Mouse (Mus musculus) MEL (cell line): ENCODE measurements at regions not wholly inside any gene's neighbourhood (a gene's known extent, or its start where the extent isn't known, plus 50 kb on each side); places are given as distances from the start of the nearest gene placed in this dataset.

Experiments
- DNase-seq: peaks from one replicate; pipeline ENCODE4 v3.0.0; 2011; ENCODE audit warnings: low read depth, low spot score
- H3K27ac ChIP-seq: 2 replicates; pipeline ENCODE4 v1.5.1; 2012; ENCODE audit warnings: low read depth, mild to moderate bottlenecking, control low read depth, low read length, moderate library complexity; ENCODE audit not compliant: control insufficient read depth
- H3K27me3 ChIP-seq, 2 experiments: fragments of 150-350 bp in 1 of 2; sonication (generic) in 1 of 2; 2 replicates each; pipeline ENCODE4 v1.6.1; 2012; ENCODE audit warnings: low read length in 2 of 2, mild to moderate bottlenecking in 2 of 2, improper control_type of control experiment in 1 of 2, moderate library complexity in 1 of 2; ENCODE audit not compliant: insufficient read depth in 2 of 2, control insufficient read depth in 1 of 2
- H3K36me3 ChIP-seq, 2 experiments: 2 replicates each; pipeline ENCODE4 v1.6.1; 2012 to 2014; ENCODE audit warnings: low read length in 2 of 2, improper control_type of control experiment in 1 of 2, inconsistent platforms in 1 of 2, mild to moderate bottlenecking in 1 of 2; ENCODE audit not compliant: insufficient read depth in 2 of 2, control insufficient read depth in 1 of 2
- H3K4me1 ChIP-seq, 2 experiments: fragments of 150-350 bp in 1 of 2; sonication (generic) in 1 of 2; 2 replicates each; pipeline ENCODE4 v1.6.1; 2012; ENCODE audit warnings: low read length in 2 of 2, improper control_type of control experiment in 1 of 2, mild to moderate bottlenecking in 1 of 2; ENCODE audit not compliant: insufficient read depth in 2 of 2, control insufficient read depth in 1 of 2
- H3K4me3 ChIP-seq, 2 experiments: fragments of 150-350 bp in 1 of 2; sonication (generic) in 1 of 2; 2 replicates each; pipeline ENCODE4 v1.5.1; 2012; ENCODE audit warnings: low read depth in 2 of 2, low read length in 2 of 2, mild to moderate bottlenecking in 2 of 2, moderate library complexity in 2 of 2, control low read depth in 1 of 2, improper control_type of control experiment in 1 of 2; ENCODE audit not compliant: control insufficient read depth in 1 of 2, insufficient read depth in 1 of 2
- H3K79me2 ChIP-seq: 2 replicates; pipeline ENCODE4 v1.6.1; 2012; ENCODE audit warnings: mild to moderate bottlenecking, low read length, moderate library complexity; ENCODE audit not compliant: control insufficient read depth, poor library complexity, insufficient read depth
- H3K9ac ChIP-seq: 2 replicates; pipeline ENCODE4 v1.6.1; 2012; ENCODE audit warnings: low read depth, mild to moderate bottlenecking, control low read depth, low read length, moderate library complexity; ENCODE audit not compliant: control insufficient read depth, poor library complexity, severe bottlenecking
- H3K9me3 ChIP-seq: fragments of 150-350 bp; sonication (generic); replicated peaks from 2 replicates; pipeline ENCODE4 v1.6.1; 2012; ENCODE audit warnings: mild to moderate bottlenecking, low read length, improper control_type of control experiment, moderate library complexity; ENCODE audit not compliant: insufficient read depth
- BHLHE40 ChIP-seq: IDR thresholded peaks from 2 replicates; pipeline ENCODE4 v1.6.1; 2012; ENCODE audit warnings: low read depth, mild to moderate bottlenecking, inconsistent platforms, low read length, improper control_type of control experiment, borderline replicate concordance
- E2F4 ChIP-seq: IDR thresholded peaks from 2 replicates; pipeline ENCODE4 v1.6.1; 2011; ENCODE audit warnings: low read depth, low read length, improper control_type of control experiment, borderline replicate concordance
- ELF1 ChIP-seq: IDR thresholded peaks from 2 replicates; pipeline ENCODE4 v1.6.1; 2014; ENCODE audit warnings: low read depth, mild to moderate bottlenecking, inconsistent platforms, low read length, improper control_type of control experiment, moderate library complexity
- EP300 ChIP-seq, 2 experiments: IDR thresholded peaks; 2 replicates each; pipeline ENCODE4 v1.6.1; 2011; ENCODE audit warnings: improper control_type of control experiment in 2 of 2, low read length in 2 of 2, low read depth in 1 of 2, mild to moderate bottlenecking in 1 of 2
- ETS1 ChIP-seq: IDR thresholded peaks from 2 replicates; pipeline ENCODE4 v1.6.1; 2012; ENCODE audit warnings: low read depth, mild to moderate bottlenecking, inconsistent platforms, low read length, improper control_type of control experiment, moderate library complexity
- GATA1 ChIP-seq: IDR thresholded peaks from 2 replicates; pipeline ENCODE4 v1.6.1; 2011; ENCODE audit warnings: low read depth, low read length, improper control_type of control experiment
- MAFK ChIP-seq: IDR thresholded peaks from 2 replicates; pipeline ENCODE4 v1.6.1; 2011; ENCODE audit warnings: low read depth, mild to moderate bottlenecking, low read length, improper control_type of control experiment, borderline replicate concordance
- MYB ChIP-seq: IDR thresholded peaks from 2 replicates; pipeline ENCODE4 v1.6.1; 2011; ENCODE audit warnings: mild to moderate bottlenecking, low read depth, low read length, improper control_type of control experiment
- MYC ChIP-seq: IDR thresholded peaks from 2 replicates; pipeline ENCODE4 v1.6.1; 2011; ENCODE audit warnings: low read depth, mild to moderate bottlenecking, low read length, improper control_type of control experiment, moderate library complexity
- NRF1 ChIP-seq: IDR thresholded peaks from 2 replicates; pipeline ENCODE4 v1.6.1; 2014; ENCODE audit warnings: low read depth, mild to moderate bottlenecking, inconsistent platforms, low read length, improper control_type of control experiment, moderate library complexity; ENCODE audit not compliant: poor library complexity, insufficient read depth, severe bottlenecking
- POLR2A ChIP-seq, 2 experiments: IDR thresholded peaks; 2 replicates each; pipeline ENCODE4 v1.6.1; 2011 to 2012; ENCODE audit warnings: low read length in 2 of 2, mild to moderate bottlenecking in 2 of 2, control low read depth in 1 of 2, improper control_type of control experiment in 1 of 2, low read depth in 1 of 2, moderate library complexity in 1 of 2; ENCODE audit not compliant: control insufficient read depth in 1 of 2, insufficient read depth in 1 of 2, poor library complexity in 1 of 2
- POLR2AphosphoS5 ChIP-seq: IDR thresholded peaks from 2 replicates; pipeline ENCODE4 v1.6.1; 2012; ENCODE audit warnings: low read depth, borderline replicate concordance, mild to moderate bottlenecking, inconsistent platforms, low read length, moderate library complexity, mixed read lengths
- RCOR1 ChIP-seq: IDR thresholded peaks from 2 replicates; pipeline ENCODE4 v1.6.1; 2012; ENCODE audit warnings: low read depth, mild to moderate bottlenecking, inconsistent platforms, low read length, improper control_type of control experiment
- TCF12 ChIP-seq: IDR thresholded peaks from 2 replicates; pipeline ENCODE4 v1.6.1; 2014; ENCODE audit warnings: low read depth, mild to moderate bottlenecking, inconsistent platforms, low read length, improper control_type of control experiment, moderate library complexity
- USF1 ChIP-seq: IDR thresholded peaks from 2 replicates; pipeline ENCODE4 v1.6.1; 2014; ENCODE audit warnings: low read depth, mild to moderate bottlenecking, inconsistent platforms, low read length, improper control_type of control experiment, moderate library complexity
- ZMIZ1 ChIP-seq: IDR thresholded peaks from 2 replicates; pipeline ENCODE4 v1.6.1; 2012; ENCODE audit warnings: low read depth, mild to moderate bottlenecking, inconsistent platforms, low read length, improper control_type of control experiment, moderate library complexity
- ZNF384 ChIP-seq: IDR thresholded peaks from 2 replicates; pipeline ENCODE4 v1.6.1; 2012; ENCODE audit warnings: low read depth, mild to moderate bottlenecking, inconsistent platforms, low read length, improper control_type of control experiment

- DNase-seq = no peak
- H3K36me3 ChIP-seq = no peaks in the 10 kb centered on the region
- no peaks in the 10 kb centered on the region for H3K9me3 ChIP-seq
- no peak overlapping the region for H3K27ac ChIP-seq
- H3K27me3 ChIP-seq = no peaks in the 10 kb centered on the region
- no peaks in the 10 kb centered on the region for H3K4me1 ChIP-seq
- no peak overlapping the region for H3K4me3 ChIP-seq
- TF ChIP-seq MAFK = no peak
- H3K79me2 ChIP-seq = no peaks in the 10 kb centered on the region
- H3K9ac ChIP-seq = no peak overlapping the region
Observed at GRCm38 (mm10) chr3:149424306-149424705, 434.0 kb upstream of the Adgrl2 start.

- no peak overlapping the region for H3K27ac ChIP-seq
- no peaks in the 10 kb centered on the region for H3K27me3 ChIP-seq
- H3K4me1 ChIP-seq = no peaks in the 10 kb centered on the region
- no peak overlapping the region for H3K9ac ChIP-seq
- DNase-seq = no peak
- no peaks in the 10 kb centered on the region for H3K36me3 ChIP-seq
- H3K4me3 ChIP-seq = no peak overlapping the region
- no peaks in the 10 kb centered on the region for H3K79me2 ChIP-seq
- TF ChIP-seq ELF1 (no peak), ZNF384 (no peak)
- H3K9me3 ChIP-seq = no peaks in the 10 kb centered on the region
Observed at GRCm38 (mm10) chr3:149423491-149423890, 433.1 kb upstream of the Adgrl2 start.

GRCm38 (mm10) chr3:149415081-149415480 is 424.7 kb upstream of the Adgrl2 start:
- no peak overlapping the region for H3K4me3 ChIP-seq
- peaks cover 2 to 3% of the 10 kb centered on the region in 2 experiments; a peak in 2 of 4 replicates for H3K4me1 ChIP-seq
- no peaks in the 10 kb centered on the region for H3K79me2 ChIP-seq
- no peak for TF ChIP-seq ELF1
- peak; percentile 58 for TF ChIP-seq ETS1
- no peak for TF ChIP-seq MYC
- TF ChIP-seq BHLHE40 = no peak
- TF ChIP-seq ZMIZ1 = no peak
- TF ChIP-seq NRF1 = no peak
- peak; percentile 86 for TF ChIP-seq TCF12
- TF ChIP-seq EP300 (IDR thresholded peaks at IDR 0.05; ENCODE audit: low read depth in 1 of 2, low read length in 2 of 2) = peak; percentile 30 to 66; a peak in 3 of 4 replicates
- TF ChIP-seq USF1 = no peak
- no peak for TF ChIP-seq MYB
- TF ChIP-seq E2F4 = no peak
- peak; percentile 56; the same call in 1 of the 2 replicates for TF ChIP-seq RCOR1
- no peak for TF ChIP-seq POLR2A (IDR thresholded peaks at IDR 0.05; ENCODE audit: control insufficient read depth in 1 of 2, insufficient read depth in 1 of 2, low read depth in 1 of 2, low read length in 2 of 2, poor library complexity in 1 of 2)
- no peak for TF ChIP-seq POLR2AphosphoS5
- peak; percentile 56; the same call in 1 of the 2 replicates for TF ChIP-seq GATA1
- H3K36me3 ChIP-seq = peaks cover 0 to 4% of the 10 kb centered on the region in 2 experiments; a peak in 2 of 4 replicates
- no peaks in the 10 kb centered on the region for H3K27me3 ChIP-seq
- H3K9me3 ChIP-seq = no peaks in the 10 kb centered on the region
- H3K27ac ChIP-seq = no peak overlapping the region
- H3K9ac ChIP-seq = no peak overlapping the region
- DNase-seq = no peak
